Mouse (Mus musculus) lung, adult 2 months (tissue): ENCODE data around the gene Gm10272.
"Not testable (repeated sequence)": the region's sequence is repeated elsewhere in the genome, so short reads cannot be mapped to it uniquely, and the experiment has no call there.

Experiments
- CTCF ChIP-seq: fragments of 200-500 bp; IDR thresholded peaks from 2 replicates; pipeline ENCODE4 v1.5.1; 2011; ENCODE audit warnings: mild to moderate bottlenecking, low read length, control low read depth; ENCODE audit not compliant: insufficient read depth
- POLR2A ChIP-seq: fragments of 200-500 bp; IDR thresholded peaks from 2 replicates; pipeline ENCODE4 v1.6.1; 2011; ENCODE audit warnings: low read depth, mild to moderate bottlenecking, control low read depth, low read length, borderline replicate concordance; ENCODE audit errors: extremely low read depth

- not testable (repeated sequence) for TF ChIP-seq CTCF, POLR2A
Measured at GRCm38 (mm10) chr10:77751254-77751653, 44.8 kb downstream of the Gm10272 start, which contains the start of gene Gm9736.
